Mouse (Mus musculus) embryonic facial prominence, embryonic 11.5 days (tissue): ENCODE data around the gene Mtg1. TPM values are rescaled to one million over a fixed set of nuclear protein-coding genes. Genes with fewer than 3 reads are reported as not detected.
"Not testable (repeated sequence)": the region's sequence is repeated elsewhere in the genome, so short reads cannot be mapped to it uniquely, and the experiment has no call there.

Experiments used
- ATAC-seq: fragments of 200-750 bp; cut with Nextera tagmentation; replicated peaks from 2 replicates; pipeline ENCODE4 v1.8.0; 2017; ENCODE audit warnings: low read depth; ENCODE audit not compliant: insufficient number of reproducible peaks, low FRiP score, low TSS enrichment
- DNase-seq: peaks from one replicate; pipeline ENCODE4 v3.0.0-alpha.2; 2015; ENCODE audit warnings: low spot score
- H3K27ac ChIP-seq: fragments of 300-500 bp; sonication (generic); replicated peaks from 2 replicates; pipeline ENCODE4 v1.5.1; 2014; ENCODE audit warnings: mild to moderate bottlenecking, low read depth, low read length, control low read depth
- H3K27me3 ChIP-seq: fragments of 300-500 bp; sonication (generic); 2 replicates; pipeline ENCODE4 v1.6.1; 2014; ENCODE audit warnings: mild to moderate bottlenecking, low read length, moderate library complexity, mixed read lengths; ENCODE audit not compliant: control insufficient read depth, insufficient read depth
- H3K36me3 ChIP-seq: fragments of 300-500 bp; sonication (generic); replicated peaks from 2 replicates; pipeline ENCODE4 v1.6.1; 2014; ENCODE audit warnings: low read depth, mild to moderate bottlenecking, low read length, moderate library complexity, mixed read lengths; ENCODE audit not compliant: control insufficient read depth, insufficient read depth
- H3K4me1 ChIP-seq: fragments of 300-500 bp; sonication (generic); 2 replicates; pipeline ENCODE4 v1.6.1; 2014; ENCODE audit warnings: low read length, mixed read lengths; ENCODE audit not compliant: control insufficient read depth, insufficient read depth
- H3K4me2 ChIP-seq: fragments of 300-500 bp; sonication (generic); 2 replicates; pipeline ENCODE4 v1.6.1; 2014; ENCODE audit warnings: low read depth, mild to moderate bottlenecking, control low read depth, low read length, moderate library complexity
- H3K4me3 ChIP-seq: fragments of 300-500 bp; sonication (generic); 2 replicates; pipeline ENCODE4 v1.5.1; 2014; ENCODE audit warnings: low read depth, low read length, control low read depth
- H3K9ac ChIP-seq: fragments of 300-500 bp; sonication (generic); replicated peaks from 2 replicates; pipeline ENCODE4 v1.6.1; 2014; ENCODE audit warnings: mild to moderate bottlenecking, control low read depth, low read length
- H3K9me3 ChIP-seq: fragments of 300-500 bp; sonication (generic); replicated peaks from 2 replicates; pipeline ENCODE4 v1.6.1; 2016; ENCODE audit warnings: mild to moderate bottlenecking, low read length, inconsistent platforms, mixed read lengths; ENCODE audit not compliant: control insufficient read depth
- WGBS: fragments of 180-500 bp; shearing (Covaris S2); extraction: QIAGEN DNeasy Blood & Tissue Kit; methylation state at CpG from one replicate; pipeline ENCODE4 v1.1.7; 2014; 5-methylcytosine and 5-hydroxymethylcytosine counted together
- polyA plus RNA-seq: library from polyadenylated mRNA; unstranded; fragments of >200 nt; fragmentation: Nextera tagmentation; extraction: Ambion mirVana; gene quantifications from 2 replicates; pipeline ENCODE4 v1.2.1, GENCODE M21; 2014

Mtg1 gene
- polyA plus RNA-seq, 1 experiment from 2014 or later, result 23.1 TPM

GRCm38 (mm10) chr7:140122765-140123164 is 14.6 kb upstream of the Mtg1 start:
- Histone ChIP-seq H3K9ac (no peak overlapping the region), H3K27me3 (no peaks in the 10 kb centered on the region), H3K9me3 (no peaks in the 10 kb centered on the region), H3K36me3 (no peaks in the 10 kb centered on the region), H3K4me1 (no peaks in the 10 kb centered on the region), H3K4me2 (no peak overlapping the region), H3K4me3 (no peak overlapping the region), H3K27ac (no peak overlapping the region)
- ATAC-seq (no peak), DNase-seq (no peak)
- WGBS, result 40% methylated on average over 4 of the region's 4 CpGs

DNA sequence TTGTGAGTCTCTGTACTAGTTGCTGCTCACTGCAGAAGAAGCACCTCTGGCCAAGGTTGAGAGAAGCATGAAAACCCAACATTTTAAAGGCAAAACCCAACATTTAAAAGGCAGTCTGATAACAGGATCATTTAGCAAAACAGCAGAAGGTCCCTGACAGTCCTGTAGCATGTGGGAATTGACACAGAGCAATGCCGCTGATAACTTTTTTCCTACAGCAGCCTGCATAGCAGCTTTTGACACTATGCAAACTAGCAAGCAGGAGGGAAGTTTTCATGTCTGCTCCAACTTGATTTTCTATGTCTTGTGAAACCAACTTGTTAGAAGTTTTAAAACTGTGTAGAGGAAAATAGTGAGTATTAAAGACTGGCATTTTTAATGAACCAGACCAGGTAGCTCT is 13.0 kb upstream of the Mtg1 start:
- no peaks in the 10 kb centered on the region for H3K36me3 ChIP-seq
- no peaks in the 10 kb centered on the region for H3K4me1 ChIP-seq
- H3K27ac ChIP-seq, result no peak overlapping the region
- 85% methylated on average over 1 of the region's 1 CpGs for WGBS
- no peak for ATAC-seq
- H3K27me3 ChIP-seq, result no peaks in the 10 kb centered on the region
- no peak overlapping the region for H3K9ac ChIP-seq
- no peak overlapping the region for H3K4me3 ChIP-seq
- H3K4me2 ChIP-seq, result no peak overlapping the region
- DNase-seq, result no peak
- no peaks in the 10 kb centered on the region for H3K9me3 ChIP-seq

GRCm38 (mm10) chr7:140125278-140126021 is 11.9 kb upstream of the Mtg1 start:
- no peak overlapping the region for H3K27ac ChIP-seq
- peak overlapping the region; percentile 78 for H3K9ac ChIP-seq
- peak; percentile 95 for ATAC-seq

DNA sequence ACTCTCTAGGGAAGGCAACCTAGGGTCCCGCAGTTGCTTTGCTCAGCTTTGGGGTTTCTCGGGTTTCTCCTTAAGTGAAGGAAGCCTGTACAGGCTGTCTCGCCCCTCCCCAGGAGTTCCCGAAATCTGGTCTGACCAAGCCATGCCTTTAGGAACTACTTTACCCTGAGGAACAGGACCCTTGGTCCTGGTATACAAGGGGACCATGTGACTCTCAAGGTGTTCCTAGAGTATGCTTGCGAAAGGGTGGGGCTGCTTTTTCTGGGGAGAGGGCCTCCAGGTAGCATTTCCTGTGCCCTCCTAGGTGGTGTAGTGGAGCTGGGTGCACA is 11.4 kb upstream of the Mtg1 start:
- no peaks in the 10 kb centered on the region for H3K27me3 ChIP-seq

More at GRCm38 (mm10) chr7:140125278-140126021, 11.9 kb upstream of the Mtg1 start:
- no peaks in the 10 kb centered on the region for H3K27me3 ChIP-seq
- DNase-seq, result peak; percentile 94
- H3K9me3 ChIP-seq, result no peaks in the 10 kb centered on the region
- peak overlapping the region; percentile 73 for H3K4me2 ChIP-seq
- H3K4me3 ChIP-seq, result peak overlapping the region; percentile 55
- H3K36me3 ChIP-seq, result no peaks in the 10 kb centered on the region
- WGBS, result 1% methylated on average over 40 of the region's 40 CpGs
- H3K4me1 ChIP-seq, result no peaks in the 10 kb centered on the region

GRCm38 (mm10) chr7:140126934-140127333 is 10.4 kb upstream of the Mtg1 start:
- Histone ChIP-seq H3K36me3 (no peaks in the 10 kb centered on the region), H3K4me3 (no peak overlapping the region), H3K4me2 (no peak overlapping the region), H3K9ac (no peak overlapping the region), H3K27ac (no peak overlapping the region), H3K27me3 (no peaks in the 10 kb centered on the region), H3K4me1 (no peaks in the 10 kb centered on the region), H3K9me3 (no peaks in the 10 kb centered on the region)
- ATAC-seq, result no peak
- 85% methylated on average over 3 of the region's 3 CpGs for WGBS
- no peak for DNase-seq

More for the DNA sequence above, 11.4 kb upstream of the Mtg1 start:
- ATAC-seq, result peak; percentile 42
- no peak for DNase-seq
- peak overlapping the region; percentile 55 for H3K4me3 ChIP-seq
- peak overlapping the region; percentile 78 for H3K9ac ChIP-seq
- peak overlapping the region; percentile 73 for H3K4me2 ChIP-seq
- WGBS, result 3% methylated on average over 5 of the region's 5 CpGs
- H3K27ac ChIP-seq, result no peak overlapping the region
- H3K9me3 ChIP-seq, result no peaks in the 10 kb centered on the region
- H3K4me1 ChIP-seq, result no peaks in the 10 kb centered on the region
- H3K36me3 ChIP-seq, result no peaks in the 10 kb centered on the region

- Histone ChIP-seq H3K4me3 (no peak overlapping the region), H3K36me3 (no peaks in the 10 kb centered on the region), H3K4me2 (no peak overlapping the region), H3K9me3 (no peaks in the 10 kb centered on the region), H3K27me3 (no peaks in the 10 kb centered on the region), H3K4me1 (no peaks in the 10 kb centered on the region), H3K9ac (no peak overlapping the region), H3K27ac (no peak overlapping the region)
- WGBS, result 86% methylated on average over 2 of the region's 2 CpGs
- DNase-seq (no peak), ATAC-seq (no peak)
Observed at GRCm38 (mm10) chr7:140127911-140128310, 9.5 kb upstream of the Mtg1 start.

DNA sequence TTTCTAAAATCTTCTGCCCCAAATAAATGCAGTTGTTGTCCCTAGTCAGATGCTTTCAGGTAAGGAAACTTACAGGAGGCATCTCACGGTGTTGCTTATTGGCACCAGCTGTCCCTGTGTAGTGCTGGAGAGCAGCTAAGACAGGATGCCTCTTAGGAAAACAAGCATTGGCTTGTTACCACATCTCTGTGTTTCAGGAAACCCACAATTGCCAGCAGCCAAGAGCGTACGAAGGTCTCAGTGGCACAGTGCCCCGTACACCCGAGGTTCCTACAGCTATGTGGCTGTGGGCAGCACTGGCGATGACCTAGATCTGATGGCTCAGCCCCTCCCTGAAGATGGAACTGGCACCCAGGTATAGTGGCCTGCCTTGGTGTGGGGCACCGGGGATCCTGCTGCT is 5.2 kb upstream of the Mtg1 start:
- not testable (repeated sequence) for H3K9me3 ChIP-seq, H3K4me2 ChIP-seq, H3K27me3 ChIP-seq, H3K9ac ChIP-seq, ATAC-seq, DNase-seq, H3K4me3 ChIP-seq, H3K36me3 ChIP-seq, H3K4me1 ChIP-seq, H3K27ac ChIP-seq
- WGBS, result 90% methylated on average over 7 of the region's 7 CpGs

DNA sequence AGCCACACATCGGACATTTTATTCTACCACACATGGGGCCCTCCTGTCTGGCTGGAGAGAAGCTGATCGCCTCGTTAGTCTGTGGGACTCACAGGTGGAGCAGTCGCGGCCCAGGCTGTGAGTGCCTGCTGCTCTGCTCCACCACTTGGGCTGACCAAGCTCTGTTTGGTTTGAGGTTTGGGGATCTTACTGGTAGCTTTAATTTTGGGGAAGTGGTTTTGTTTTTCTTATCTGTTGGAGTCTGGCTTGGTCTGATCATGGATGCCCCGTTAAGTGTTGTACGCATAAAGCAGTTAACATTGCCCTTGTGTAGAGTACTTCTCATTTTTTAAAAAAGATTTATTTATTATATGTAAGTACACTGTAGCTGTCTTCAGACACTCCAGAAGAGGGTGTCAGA is 3.3 kb upstream of the Mtg1 start:
- H3K27ac ChIP-seq, H3K36me3 ChIP-seq, H3K4me2 ChIP-seq, H3K9me3 ChIP-seq, H3K4me1 ChIP-seq, H3K9ac ChIP-seq, DNase-seq, ATAC-seq, H3K27me3 ChIP-seq, H3K4me3 ChIP-seq: not testable (repeated sequence)
- WGBS, result 98% methylated on average over 6 of the region's 7 CpGs
